Mouse (Mus musculus) liver, embryonic 14.5 days (tissue): ENCODE measurements around the gene Hand1.

Experiments used
- CTCF ChIP-seq: IDR thresholded peaks from 2 replicates; pipeline ENCODE4 v1.5.1; 2016; ENCODE audit warnings: antibody characterized with exemption, low read depth, control low read depth
- EP300 ChIP-seq: IDR thresholded peaks from 2 replicates; pipeline ENCODE4 v1.6.1; 2016; ENCODE audit warnings: antibody characterized with exemption, low read depth

DNA sequence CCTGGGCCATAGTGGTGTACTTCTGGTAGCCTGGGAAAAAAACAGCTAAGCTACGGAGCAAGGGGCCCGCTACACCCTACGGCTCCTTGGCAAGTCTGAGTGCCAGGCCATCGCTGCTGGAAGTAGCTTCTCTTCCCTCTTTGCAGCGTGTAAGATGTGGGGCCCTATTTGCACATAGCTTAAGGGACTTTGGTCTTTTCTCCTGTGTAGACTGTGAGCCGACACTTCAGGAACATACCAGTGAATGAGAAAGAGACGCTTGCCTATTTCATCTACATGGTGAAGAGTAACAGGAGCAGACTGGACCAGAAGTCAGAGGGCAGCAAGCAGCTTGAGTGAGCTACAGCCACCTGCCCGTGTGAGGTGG is 22.9 kb downstream of the Hand1 start:
- TF ChIP-seq CTCF (no peak), EP300 (no peak)
